28 mouse cellular contexts compared by ENCODE assay signal in genomic region chr11:103354033-103354432, GRCm38 (mm10). TPM values are rescaled to one million over a fixed set of nuclear protein-coding genes. Genes with fewer than 3 reads are reported as not detected.
DNase-seq lines count a peak whose midpoint lies in the region; ATAC-seq and TF ChIP-seq lines count a peak whose summit lies in the region.
"Had no signal": no experiment of that assay in that cellular context is flagged by ENCODE, and none has a peak within 500 bp of the region (broad histone marks: within the 10 kb centered on the region; RNA-seq: fewer than 3 reads in every experiment).

No protein-coding gene starts in this region.

- H3K27me3 ChIP-seq in lung, postnatal 0 days (replicated peaks; ENCODE audit: insufficient read depth, low read length), result peaks cover 3% of the 10 kb centered on the region; the same call in 1 of the 2 replicates
- H3K27me3 ChIP-seq in intestine, embryonic 16.5 days (replicated peaks; ENCODE audit: control insufficient read depth, insufficient read depth, low read length), result no peaks in the 10 kb centered on the region; the same call in 1 of the 2 replicates

- ATAC-seq in lung, postnatal 0 days, result peak; percentile 33; the same call in 1 of the 2 replicates
- ATAC-seq in intestine, embryonic 16.5 days, result no peak
- ATAC-seq: forebrain, embryonic 13.5 days; midbrain, embryonic 16.5 days had no signal

- TF ChIP-seq CTCF in lung, postnatal 0 days (IDR thresholded peaks at IDR 0.05), result no peak

- WGBS in lung, postnatal 0 days, result 47% methylated on average over 3 of the region's 3 CpGs
- 62% methylated on average over 3 of the region's 3 CpGs for WGBS in intestine, embryonic 16.5 days

- no peak for TF ChIP-seq EP300 in lung, postnatal 0 days (IDR thresholded peaks at IDR 0.05)

- no peaks in the 10 kb centered on the region for H3K9me3 ChIP-seq in lung, postnatal 0 days (ENCODE audit: low read length)
- H3K9me3 ChIP-seq in intestine, embryonic 16.5 days (ENCODE audit: control insufficient read depth, low read length), result peaks cover 11% of the 10 kb centered on the region
- H3K9me3 ChIP-seq: embryonic facial prominence, embryonic 15.5 days; hindbrain, embryonic 13.5 days had no signal

- no peak overlapping the region for H3K27ac ChIP-seq in lung, postnatal 0 days (ENCODE audit: low read length)
- H3K27ac ChIP-seq in intestine, embryonic 16.5 days (ENCODE audit: low read length), result no peak overlapping the region
- H3K27ac ChIP-seq: forebrain, embryonic 13.5 days; heart, embryonic 15.5 days; hindbrain, embryonic 13.5 days; liver, embryonic 14.5 days had no signal

- no peaks in the 10 kb centered on the region for H3K4me1 ChIP-seq in lung, postnatal 0 days (ENCODE audit: insufficient read depth, low read depth, low read length)
- peaks cover 20% of the 10 kb centered on the region for H3K4me1 ChIP-seq in intestine, embryonic 16.5 days (ENCODE audit: control insufficient read depth, insufficient read depth, low read length)

- H3K4me2 ChIP-seq in lung, postnatal 0 days (replicated peaks; ENCODE audit: low read depth, low read length), result no peak overlapping the region
- H3K4me2 ChIP-seq in intestine, embryonic 16.5 days (ENCODE audit: low read depth, low read length), result peak overlapping the region; percentile 59
- H3K4me2 ChIP-seq: embryonic facial prominence, embryonic 15.5 days; forebrain, embryonic 13.5 days; heart, embryonic 15.5 days; hindbrain, embryonic 13.5 days; midbrain, embryonic 11.5 days had no signal

- H3K36me3 ChIP-seq in lung, postnatal 0 days (ENCODE audit: insufficient read depth, low read length), result no peaks in the 10 kb centered on the region
- H3K36me3 ChIP-seq in intestine, embryonic 16.5 days (ENCODE audit: control insufficient read depth, insufficient read depth, low read length), result peaks cover 17% of the 10 kb centered on the region
- H3K36me3 ChIP-seq: embryonic facial prominence, embryonic 15.5 days; hindbrain, embryonic 13.5 days had no signal

- no peak overlapping the region for H3K4me3 ChIP-seq in lung, postnatal 0 days (ENCODE audit: low read depth, low read length)
- H3K4me3 ChIP-seq in intestine, embryonic 16.5 days (ENCODE audit: low read length), result peak overlapping the region; percentile 55
- H3K4me3 ChIP-seq: embryonic facial prominence, embryonic 15.5 days; forebrain, embryonic 13.5 days; heart, embryonic 15.5 days; hindbrain, embryonic 13.5 days had no signal

- H3K9ac ChIP-seq in lung, postnatal 0 days (replicated peaks; ENCODE audit: low read depth), result no peak overlapping the region
- H3K9ac ChIP-seq in intestine, embryonic 16.5 days (ENCODE audit: low read depth, low read length), result peak overlapping the region; percentile 67; the same call in 1 of the 2 replicates
- H3K9ac ChIP-seq: embryonic facial prominence, embryonic 15.5 days; forebrain, embryonic 13.5 days; heart, embryonic 15.5 days; hindbrain, embryonic 13.5 days; liver, embryonic 14.5 days had no signal

- peak; percentile 57 for DNase-seq in lung, postnatal 0 days (ENCODE audit: low spot score)
- no peak for DNase-seq in lung, postnatal 4 days
- peak; percentile 47 for DNase-seq in Muller cell, postnatal 12 days (ENCODE audit: inconsistent ontology term)
- DNase-seq in thymus, postnatal 25 days, result no peak
- DNase-seq in MN1 (ENCODE audit: low spot score), result no peak
- DNase-seq in right cerebral cortex, adult 18-20 months, result no peak
- DNase-seq: adrenal gland, postnatal 25 days; B cell, adult 2 months; cerebellum, adult 18-20 months; cerebellum, postnatal 10 days; gastrocnemius, postnatal 14 days; heart, postnatal 36 days; kidney, adult 18-20 months; kidney, postnatal 10 days; layer of hippocampus, adult 9-11 months; liver; lung, adult 2 months; lung, postnatal 14 days; thymus, adult 2 months; thymus, postnatal 4 days had no signal

RNA-seq across cellular contexts. Expression of gene Arhgap27, which starts 9.5 kb away (rescaled TPM):
- polyA plus RNA-seq in lung, postnatal 0 days (2015; fragmentation: Nextera tagmentation; extraction: Ambion mirVana), result 18.5 and 20.0 TPM in 2 replicates
- polyA plus RNA-seq in intestine, embryonic 16.5 days (2015; fragmentation: Nextera tagmentation; extraction: Ambion mirVana), result 40.2 and 42.3 TPM in 2 replicates

RNA-seq across cellular contexts. Expression of gene Plekhm1, which starts 58.5 kb away (rescaled TPM):
- polyA plus RNA-seq in lung, postnatal 0 days (2015; fragmentation: Nextera tagmentation; extraction: Ambion mirVana), result 8.1 and 9.4 TPM in 2 replicates
- 6.1 and 7.0 TPM in 2 replicates for polyA plus RNA-seq in intestine, embryonic 16.5 days (2015; fragmentation: Nextera tagmentation; extraction: Ambion mirVana)

Comparison
In these comparisons a context has a peak if more than half of its experiments do, and no peak if none do; other contexts are left out.
1. DNase-seq: peak in lung, postnatal 0 days (single experiment) and Muller cell, postnatal 12 days (single experiment); none in lung, postnatal 4 days (0 of 2), thymus, postnatal 25 days (single experiment), MN1 (single experiment) and right cerebral cortex, adult 18-20 months (single experiment).